Mouse (Mus musculus) hindbrain, embryonic 14.5 days (tissue): ENCODE measurements around the gene F2. TPM values are rescaled to one million over a fixed set of nuclear protein-coding genes. Genes with fewer than 3 reads are reported as not detected.
"Not testable (repeated sequence)": the region's sequence is repeated elsewhere in the genome, so short reads cannot be mapped to it uniquely, and the experiment has no call there.

Source experiments
- ATAC-seq: fragments of 200-750 bp; cut with Nextera tagmentation; 2 replicates; pipeline ENCODE4 v1.8.0; 2017; ENCODE audit warnings: moderate number of reproducible peaks, mild to moderate bottlenecking, moderate TSS enrichment, moderate library complexity; ENCODE audit not compliant: low FRiP score
- DNase-seq: peaks from one replicate; pipeline ENCODE4 v3.0.0-alpha.2; 2015; ENCODE audit warnings: low spot score
- H3K27ac ChIP-seq: fragments of 300-500 bp; sonication (generic); 2 replicates; pipeline ENCODE4 v1.5.1; 2014; ENCODE audit warnings: mild to moderate bottlenecking, moderate library complexity
- H3K27me3 ChIP-seq: fragments of 300-500 bp; sonication (generic); 2 replicates; pipeline ENCODE4 v1.6.1; 2014; ENCODE audit warnings: mild to moderate bottlenecking, low read length, mixed read lengths; ENCODE audit not compliant: control insufficient read depth, insufficient read depth
- H3K36me3 ChIP-seq: fragments of 300-500 bp; sonication (generic); replicated peaks from 2 replicates; pipeline ENCODE4 v1.6.1; 2014; ENCODE audit not compliant: control insufficient read depth, insufficient read depth
- H3K4me1 ChIP-seq: fragments of 300-500 bp; sonication (generic); replicated peaks from 2 replicates; pipeline ENCODE4 v1.6.1; 2014; ENCODE audit warnings: antibody characterized with exemption, low read length, mixed read lengths; ENCODE audit not compliant: control insufficient read depth, insufficient read depth
- H3K4me2 ChIP-seq: fragments of 300-500 bp; sonication (generic); replicated peaks from 2 replicates; pipeline ENCODE4 v1.6.1; 2014; ENCODE audit warnings: mild to moderate bottlenecking, moderate library complexity
- H3K4me3 ChIP-seq: fragments of 300-500 bp; sonication (generic); replicated peaks from 2 replicates; pipeline ENCODE4 v1.5.1; 2014; ENCODE audit warnings: mild to moderate bottlenecking, low read length
- H3K9ac ChIP-seq: fragments of 300-500 bp; sonication (generic); 2 replicates; pipeline ENCODE4 v1.6.1; 2014
- H3K9me3 ChIP-seq: fragments of 300-500 bp; sonication (generic); 2 replicates; pipeline ENCODE4 v1.6.1; 2016; ENCODE audit warnings: low read length; ENCODE audit not compliant: control insufficient read depth
- WGBS: fragments of 180-500 bp; shearing (Covaris S2); extraction: QIAGEN DNeasy Blood & Tissue Kit; methylation state at CpG from one replicate; pipeline ENCODE4 v1.1.7; 2014; 5-methylcytosine and 5-hydroxymethylcytosine counted together
- polyA plus RNA-seq: library from polyadenylated mRNA; unstranded; fragments of >200 nt; fragmentation: Nextera tagmentation; extraction: Ambion mirVana; gene quantifications from 2 replicates; pipeline ENCODE4 v1.2.1, GENCODE M21; 2014

The F2 gene
- polyA plus RNA-seq, 1 experiment from 2014 or later, result 0.12 TPM

DNA sequence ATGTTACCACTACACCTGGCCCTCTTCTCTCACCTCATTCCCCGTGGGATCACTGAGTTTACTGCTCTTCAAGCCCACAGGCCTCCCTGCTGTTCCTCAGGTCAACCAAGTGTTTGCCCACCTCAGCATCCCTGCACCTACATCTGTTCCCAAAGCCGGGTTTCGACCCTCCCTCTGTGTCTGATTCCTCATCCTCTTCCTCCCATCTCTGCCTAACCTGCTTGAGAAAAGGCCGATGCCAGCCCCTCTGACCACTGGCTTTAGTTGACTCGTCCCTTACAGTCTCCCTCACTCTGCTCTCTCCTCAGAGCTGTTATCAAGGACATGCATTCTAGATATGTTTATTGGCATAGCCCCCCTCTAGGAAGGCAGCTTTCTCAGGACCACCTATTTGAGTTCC lies 8.7 kb downstream of the F2 start:
- no peaks in the 10 kb centered on the region for H3K27me3 ChIP-seq
- peaks cover 16% of the 10 kb centered on the region for H3K36me3 ChIP-seq
- DNase-seq (no peak), ATAC-seq (no peak)
- 75% methylated on average over 5 of the region's 5 CpGs for WGBS
- no peak overlapping the region for H3K4me2 ChIP-seq
- no peaks in the 10 kb centered on the region for H3K4me1 ChIP-seq
- no peaks in the 10 kb centered on the region for H3K9me3 ChIP-seq
- no peak overlapping the region for H3K4me3 ChIP-seq
- H3K9ac ChIP-seq, result no peak overlapping the region
- H3K27ac ChIP-seq, result no peak overlapping the region

DNA sequence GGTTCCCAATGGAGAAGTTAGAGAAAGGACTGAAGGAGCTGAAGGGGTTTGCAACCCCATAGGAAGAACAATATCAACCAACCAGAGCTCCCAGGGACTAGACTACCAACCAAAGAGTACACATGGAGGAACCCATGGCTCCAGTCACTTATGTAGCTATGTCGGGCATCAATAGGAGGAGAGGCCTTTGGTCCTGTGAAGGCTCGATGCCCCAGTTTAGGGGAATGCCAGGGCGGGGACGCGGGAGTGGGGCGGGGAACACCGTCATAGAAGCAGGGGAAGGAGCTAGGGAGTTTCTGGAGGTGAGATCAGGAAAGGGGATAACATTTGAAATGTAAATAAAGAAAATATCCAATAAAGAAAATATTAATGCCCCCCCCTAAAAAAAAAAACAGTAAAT lies 12.8 kb downstream of the F2 start:
- not testable (repeated sequence) for H3K4me3 ChIP-seq, H3K27me3 ChIP-seq, DNase-seq, H3K9me3 ChIP-seq, H3K4me1 ChIP-seq, H3K4me2 ChIP-seq, H3K9ac ChIP-seq, ATAC-seq, H3K27ac ChIP-seq
- H3K36me3 ChIP-seq, result peaks cover 54% of the 10 kb centered on the region
- WGBS, result 96% methylated on average over 7 of the region's 7 CpGs

DNA sequence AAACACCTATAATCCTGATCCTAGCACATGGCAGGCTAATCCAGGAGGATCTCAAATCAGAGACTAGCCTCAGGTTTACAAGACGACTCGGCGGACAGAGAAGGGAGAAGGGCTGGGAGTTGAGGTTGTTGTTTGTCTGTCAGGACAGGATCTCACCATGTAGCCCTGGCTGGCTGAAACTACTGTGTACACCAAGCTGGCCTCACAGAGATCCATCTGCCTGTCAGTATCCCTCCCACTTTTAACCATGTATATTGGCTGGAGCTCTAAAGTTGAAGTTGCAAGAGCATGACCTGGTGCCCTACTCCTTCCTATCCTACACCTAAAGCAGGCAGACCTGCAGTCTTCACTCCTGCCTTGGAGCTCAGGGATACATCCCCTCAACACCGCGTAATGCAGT lies 13.9 kb downstream of the F2 start:
- Histone ChIP-seq H3K4me1 (no peaks in the 10 kb centered on the region), H3K4me2 (no peak overlapping the region), H3K27me3 (no peaks in the 10 kb centered on the region), H3K9me3 (no peaks in the 10 kb centered on the region), H3K36me3 (peaks cover 64% of the 10 kb centered on the region), H3K4me3 (no peak overlapping the region), H3K9ac (no peak overlapping the region), H3K27ac (no peak overlapping the region)
- WGBS, result 94% methylated on average over 5 of the region's 5 CpGs
- DNase-seq (no peak), ATAC-seq (no peak)

DNA sequence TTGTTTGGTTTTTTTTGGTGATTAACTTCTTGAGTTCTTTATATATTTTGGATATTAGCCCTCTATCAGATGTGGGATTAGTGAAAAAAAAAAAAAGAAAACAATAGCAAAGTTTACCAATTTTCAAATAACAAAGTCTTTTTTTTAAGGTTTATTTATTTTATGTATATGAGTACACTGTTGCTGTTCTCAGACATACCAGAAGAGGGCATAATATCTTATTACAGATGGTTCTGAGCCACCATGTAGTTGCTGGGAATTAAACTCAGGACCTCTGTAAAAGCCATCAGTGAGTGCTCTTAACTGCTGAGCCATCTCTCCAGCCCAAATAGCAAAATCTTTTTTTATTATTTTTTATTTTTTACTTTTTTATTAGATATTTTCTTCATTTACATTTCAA lies 26.8 kb downstream of the F2 start:
- not testable (repeated sequence) for DNase-seq, H3K4me1 ChIP-seq, H3K4me3 ChIP-seq, H3K27ac ChIP-seq, H3K27me3 ChIP-seq, H3K9ac ChIP-seq, H3K4me2 ChIP-seq, ATAC-seq, H3K9me3 ChIP-seq
- peaks cover 83% of the 10 kb centered on the region for H3K36me3 ChIP-seq

DNA sequence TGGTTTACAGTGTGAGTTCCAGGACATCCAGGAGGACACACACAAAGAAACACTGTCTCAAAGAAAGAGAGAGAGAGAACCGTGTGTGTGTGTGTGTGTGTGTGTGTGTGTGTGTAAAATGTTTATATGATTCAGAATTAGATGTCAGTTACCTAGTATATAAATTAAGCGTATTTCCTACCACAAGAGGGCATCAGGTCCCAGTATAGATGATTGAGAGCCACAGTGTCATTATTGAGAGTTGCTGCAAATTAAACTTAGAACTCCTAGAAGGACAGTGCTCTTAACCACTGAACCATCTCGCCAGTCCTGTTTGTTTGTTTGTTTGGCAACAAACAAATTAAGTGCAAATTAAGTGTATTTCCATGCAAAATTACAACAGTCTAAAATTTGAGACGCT lies 33.8 kb downstream of the F2 start:
- Histone ChIP-seq H3K27me3 (no peaks in the 10 kb centered on the region), H3K9ac (no peak overlapping the region), H3K4me2 (no peak overlapping the region), H3K4me1 (no peaks in the 10 kb centered on the region), H3K4me3 (no peak overlapping the region), H3K27ac (no peak overlapping the region), H3K9me3 (no peaks in the 10 kb centered on the region), H3K36me3 (peaks cover 94% of the 10 kb centered on the region)
- 92% methylated on average over 4 of the region's 4 CpGs for WGBS
- DNase-seq, result no peak
- ATAC-seq, result no peak

DNA sequence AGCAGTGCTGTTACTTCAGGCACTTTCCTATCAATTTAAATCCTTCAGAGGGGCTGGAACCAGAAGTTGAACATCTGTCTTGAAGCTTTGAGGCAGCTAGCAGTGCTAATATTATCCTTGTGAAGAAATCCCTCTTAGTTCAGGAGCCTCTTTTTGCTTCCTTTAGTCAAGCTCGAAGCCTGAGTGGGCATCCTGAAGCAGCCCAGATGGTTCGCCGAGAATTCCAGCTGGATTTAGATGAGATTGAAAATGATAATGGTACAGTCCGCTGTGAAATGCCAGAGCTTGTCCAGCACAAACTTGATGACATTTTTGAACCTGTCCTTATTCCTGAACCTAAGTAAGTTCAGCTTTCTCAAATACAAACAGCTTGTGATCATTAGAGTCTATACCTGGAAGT lies 35.7 kb downstream of the F2 start:
- H3K36me3 ChIP-seq, result peaks cover 94% of the 10 kb centered on the region
- no peaks in the 10 kb centered on the region for H3K27me3 ChIP-seq
- 96% methylated on average over 4 of the region's 4 CpGs for WGBS
- H3K4me1 ChIP-seq, result no peaks in the 10 kb centered on the region
- no peak overlapping the region for H3K27ac ChIP-seq
- H3K9ac ChIP-seq, result no peak overlapping the region
- ATAC-seq (no peak), DNase-seq (no peak)
- no peaks in the 10 kb centered on the region for H3K9me3 ChIP-seq
- H3K4me3 ChIP-seq, result no peak overlapping the region
- H3K4me2 ChIP-seq, result no peak overlapping the region

DNA sequence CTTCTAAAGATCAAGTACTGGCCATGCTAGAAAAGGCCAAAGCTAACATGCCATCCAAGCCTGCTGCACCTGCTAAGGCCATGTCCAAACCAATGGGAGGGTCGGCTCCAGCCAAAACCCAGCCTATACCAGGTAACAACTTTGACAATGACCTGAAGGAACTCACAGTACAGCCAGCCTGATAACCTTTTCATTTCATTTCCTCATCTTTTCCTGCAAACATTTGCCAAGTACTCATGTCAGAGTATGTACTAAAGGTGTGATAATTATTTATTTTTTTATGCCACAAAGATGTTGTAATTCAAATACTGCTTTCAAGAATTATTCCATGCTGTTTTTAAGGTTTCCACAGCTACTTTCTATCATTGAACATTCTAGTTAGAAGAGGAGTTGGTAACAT lies 50.0 kb downstream of the F2 start:
- Histone ChIP-seq H3K4me2 (no peak overlapping the region), H3K9ac (no peak overlapping the region), H3K27me3 (no peaks in the 10 kb centered on the region), H3K4me1 (no peaks in the 10 kb centered on the region), H3K36me3 (peaks cover 89% of the 10 kb centered on the region), H3K9me3 (no peaks in the 10 kb centered on the region), H3K27ac (no peak overlapping the region), H3K4me3 (no peak overlapping the region)
- ATAC-seq (no peak), DNase-seq (no peak)
- WGBS, result 100% methylated on average over 1 of the region's 1 CpGs

DNA sequence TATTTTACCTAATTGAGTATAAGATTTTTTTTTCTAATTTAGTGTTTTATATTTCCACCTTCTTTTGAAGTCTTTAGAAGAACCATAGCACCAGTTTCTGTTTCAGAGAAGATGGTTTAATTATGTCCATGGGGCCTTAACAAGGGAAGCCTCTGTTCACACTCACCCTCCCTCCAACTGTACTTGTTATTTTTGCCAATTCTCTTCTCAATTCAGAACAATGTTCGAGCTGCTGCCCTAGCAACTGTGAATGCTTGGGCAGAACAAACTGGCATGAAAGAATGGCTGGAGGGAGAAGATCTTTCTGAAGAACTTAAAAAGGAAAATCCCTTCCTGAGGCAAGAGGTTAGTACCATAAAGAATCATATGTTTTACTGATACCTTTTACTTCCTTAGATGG lies 55.3 kb downstream of the F2 start:
- no peak overlapping the region for H3K27ac ChIP-seq
- no peak overlapping the region for H3K4me2 ChIP-seq
- ATAC-seq (no peak), DNase-seq (no peak)
- H3K4me3 ChIP-seq, result no peak overlapping the region
- peaks cover 89% of the 10 kb centered on the region for H3K36me3 ChIP-seq
- no peak overlapping the region for H3K9ac ChIP-seq
- no peaks in the 10 kb centered on the region for H3K27me3 ChIP-seq
- no peaks in the 10 kb centered on the region for H3K4me1 ChIP-seq
- 92% methylated on average over 1 of the region's 1 CpGs for WGBS
- no peaks in the 10 kb centered on the region for H3K9me3 ChIP-seq

Other genes starting within 250 kb of the F2 start
- 143 and 155 TPM in 2 replicates for gene 1110051M20Rik, start 191.7 kb downstream of the F2 start, polyA plus RNA-seq
- 4.1 and 4.5 TPM in 2 replicates for gene Lrp4, start 178.9 kb downstream of the F2 start, polyA plus RNA-seq
- 115 and 124 TPM in 2 replicates for gene Ckap5, start 109.7 kb downstream of the F2 start, polyA plus RNA-seq
- 4.8 and 8.5 TPM in 2 replicates for gene Zfp408, start 13.4 kb upstream of the F2 start, polyA plus RNA-seq
- gene Arhgap1, start 13.4 kb upstream of the F2 start, polyA plus RNA-seq, result 88.3 and 89.8 TPM in 2 replicates
- 36.7 and 43.4 TPM in 2 replicates for gene Atg13, start 74.2 kb upstream of the F2 start, polyA plus RNA-seq
- gene Harbi1, start 74.4 kb upstream of the F2 start, polyA plus RNA-seq, result 16.7 and 19.1 TPM in 2 replicates
- 20.8 and 22.2 TPM in 2 replicates for gene Ambra1, start 93.7 kb upstream of the F2 start, polyA plus RNA-seq